Mouse (Mus musculus): Measurements from ENCODE around the gene Cyth4. TPM values are rescaled to one million over a fixed set of nuclear protein-coding genes. Genes with fewer than 3 reads are reported as not detected.
A peak's percentile ranks its signal among the peaks of the same experiment; 100 is the strongest.

The Cyth4 gene
- polyA plus RNA-seq, 1 experiment from 2014 or later, result 1.6 TPM

- H3K9me3 ChIP-seq (ENCODE audit: control insufficient read depth, low read length), result no peaks in the 10 kb centered on the region
- 7% methylated on average over 5 of the region's 5 CpGs for WGBS
- ATAC-seq (ENCODE audit: insufficient read depth, low FRiP score, low TSS enrichment), result no peak
- no peak overlapping the region for H3K4me3 ChIP-seq (ENCODE audit: low read depth, low read length)
- no peaks in the 10 kb centered on the region for H3K27me3 ChIP-seq (ENCODE audit: control insufficient read depth, insufficient read depth, low read length)
- H3K27ac ChIP-seq (ENCODE audit: low read depth, low read length), result no peak overlapping the region
- H3K4me1 ChIP-seq (ENCODE audit: control insufficient read depth, insufficient read depth, low read length), result no peaks in the 10 kb centered on the region
- H3K4me2 ChIP-seq (ENCODE audit: low read depth), result no peak overlapping the region
- no peak overlapping the region for H3K9ac ChIP-seq (ENCODE audit: low read length)
- no peaks in the 10 kb centered on the region for H3K36me3 ChIP-seq (ENCODE audit: control insufficient read depth, insufficient read depth, low read length)
- DNase-seq (ENCODE audit: low spot score), result peak; percentile 81
Observed at GRCm38 (mm10) chr15:78623426-78623825, 26.6 kb downstream of the Cyth4 start.

- no peaks in the 10 kb centered on the region for H3K4me1 ChIP-seq (ENCODE audit: control insufficient read depth, insufficient read depth, low read length)
- no peak overlapping the region for H3K27ac ChIP-seq (ENCODE audit: low read depth, low read length)
- no peak overlapping the region for H3K4me2 ChIP-seq (ENCODE audit: low read depth)
- H3K36me3 ChIP-seq (ENCODE audit: control insufficient read depth, insufficient read depth, low read length), result no peaks in the 10 kb centered on the region
- H3K9ac ChIP-seq (ENCODE audit: low read length), result no peak overlapping the region
- no peaks in the 10 kb centered on the region for H3K9me3 ChIP-seq (ENCODE audit: control insufficient read depth, low read length)
- no peaks in the 10 kb centered on the region for H3K27me3 ChIP-seq (ENCODE audit: control insufficient read depth, insufficient read depth, low read length)
- no peak overlapping the region for H3K4me3 ChIP-seq (ENCODE audit: low read depth, low read length)
- ATAC-seq (ENCODE audit: insufficient read depth, low FRiP score, low TSS enrichment) (no peak), DNase-seq (ENCODE audit: low spot score) (no peak)
- 53% methylated on average over 13 of the region's 13 CpGs for WGBS
Observed at GRCm38 (mm10) chr15:78624431-78624950, 27.6 kb downstream of the Cyth4 start.

DNA sequence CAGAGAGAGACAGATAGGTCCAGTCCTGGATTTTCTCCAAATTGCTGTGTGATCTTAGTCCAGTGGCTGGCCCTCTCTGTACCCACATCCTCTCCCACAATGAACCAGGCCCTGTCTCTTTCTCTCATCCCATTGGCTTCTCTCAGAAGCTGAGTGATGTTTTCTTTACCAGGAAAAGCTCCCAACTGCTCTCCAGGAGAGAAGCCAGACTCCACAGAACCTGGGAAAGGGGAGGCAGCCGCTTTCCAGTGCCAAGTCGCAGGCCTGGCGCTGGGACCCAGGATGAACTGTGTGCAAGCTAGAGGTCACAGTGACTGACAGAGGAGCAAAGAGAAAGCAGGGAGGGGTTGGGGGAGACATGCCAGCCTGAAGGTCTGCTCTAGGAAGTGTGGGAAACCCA lies 28.1 kb downstream of the Cyth4 start:
- Histone ChIP-seq H3K4me1 (ENCODE audit: control insufficient read depth, insufficient read depth, low read length) (no peaks in the 10 kb centered on the region), H3K9me3 (ENCODE audit: control insufficient read depth, low read length) (no peaks in the 10 kb centered on the region), H3K27ac (ENCODE audit: low read depth, low read length) (no peak overlapping the region), H3K27me3 (ENCODE audit: control insufficient read depth, insufficient read depth, low read length) (no peaks in the 10 kb centered on the region), H3K9ac (ENCODE audit: low read length) (no peak overlapping the region), H3K36me3 (ENCODE audit: control insufficient read depth, insufficient read depth, low read length) (no peaks in the 10 kb centered on the region), H3K4me3 (ENCODE audit: low read depth, low read length) (no peak overlapping the region), H3K4me2 (ENCODE audit: low read depth) (no peak overlapping the region)
- DNase-seq (ENCODE audit: low spot score), result no peak
- ATAC-seq (ENCODE audit: insufficient read depth, low FRiP score, low TSS enrichment), result no peak
- 86% methylated on average over 3 of the region's 3 CpGs for WGBS

DNA sequence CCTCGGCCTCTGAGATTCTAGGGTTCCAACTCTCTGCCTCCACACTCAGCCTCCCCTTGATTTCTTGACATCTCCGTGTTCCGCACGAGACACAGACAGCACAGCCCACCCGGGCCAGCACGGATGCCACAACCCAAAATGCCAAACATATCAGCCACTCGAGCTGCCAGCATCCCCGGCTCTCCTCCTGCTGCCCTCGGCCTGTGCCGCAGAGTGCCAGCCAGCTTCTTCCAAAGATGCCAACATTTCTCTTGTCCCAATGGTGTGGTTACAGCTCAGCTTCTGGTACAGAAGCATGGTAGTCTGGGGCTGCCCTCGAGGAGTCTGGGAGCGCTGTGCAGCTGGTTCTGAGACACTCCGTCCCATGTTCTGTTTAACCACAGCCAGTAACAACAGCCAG lies 29.4 kb downstream of the Cyth4 start:
- H3K9me3 ChIP-seq (ENCODE audit: control insufficient read depth, low read length), result no peaks in the 10 kb centered on the region
- H3K36me3 ChIP-seq (ENCODE audit: control insufficient read depth, insufficient read depth, low read length), result no peaks in the 10 kb centered on the region
- H3K27me3 ChIP-seq (ENCODE audit: control insufficient read depth, insufficient read depth, low read length), result no peaks in the 10 kb centered on the region
- ATAC-seq (ENCODE audit: insufficient read depth, low FRiP score, low TSS enrichment) (no peak), DNase-seq (ENCODE audit: low spot score) (no peak)
- no peak overlapping the region for H3K27ac ChIP-seq (ENCODE audit: low read depth, low read length)
- H3K4me2 ChIP-seq (ENCODE audit: low read depth), result no peak overlapping the region
- H3K9ac ChIP-seq (ENCODE audit: low read length), result no peak overlapping the region
- H3K4me1 ChIP-seq (ENCODE audit: control insufficient read depth, insufficient read depth, low read length), result 0 out of 2 replicates have a peak, but pooled peaks cover under 1% of the 10 kb centered on the region
- no peak overlapping the region for H3K4me3 ChIP-seq (ENCODE audit: low read depth, low read length)
- WGBS, result 90% methylated on average over 13 of the region's 13 CpGs

- no peaks in the 10 kb centered on the region for H3K27me3 ChIP-seq (ENCODE audit: control insufficient read depth, insufficient read depth, low read length)
- WGBS, result 79% methylated on average over 2 of the region's 2 CpGs
- H3K4me3 ChIP-seq (ENCODE audit: low read depth, low read length), result no peak overlapping the region
- DNase-seq (ENCODE audit: low spot score) (no peak), ATAC-seq (ENCODE audit: insufficient read depth, low FRiP score, low TSS enrichment) (no peak)
- H3K9me3 ChIP-seq (ENCODE audit: control insufficient read depth, low read length), result no peaks in the 10 kb centered on the region
- H3K4me1 ChIP-seq (ENCODE audit: control insufficient read depth, insufficient read depth, low read length), result peaks cover 17% of the 10 kb centered on the region
- H3K27ac ChIP-seq (ENCODE audit: low read depth, low read length), result no peak overlapping the region
- H3K36me3 ChIP-seq (ENCODE audit: control insufficient read depth, insufficient read depth, low read length), result no peaks in the 10 kb centered on the region
- H3K9ac ChIP-seq (ENCODE audit: low read length), result no peak overlapping the region
- no peak overlapping the region for H3K4me2 ChIP-seq (ENCODE audit: low read depth)
Observed at GRCm38 (mm10) chr15:78632387-78632786, 35.5 kb downstream of the Cyth4 start.

DNA sequence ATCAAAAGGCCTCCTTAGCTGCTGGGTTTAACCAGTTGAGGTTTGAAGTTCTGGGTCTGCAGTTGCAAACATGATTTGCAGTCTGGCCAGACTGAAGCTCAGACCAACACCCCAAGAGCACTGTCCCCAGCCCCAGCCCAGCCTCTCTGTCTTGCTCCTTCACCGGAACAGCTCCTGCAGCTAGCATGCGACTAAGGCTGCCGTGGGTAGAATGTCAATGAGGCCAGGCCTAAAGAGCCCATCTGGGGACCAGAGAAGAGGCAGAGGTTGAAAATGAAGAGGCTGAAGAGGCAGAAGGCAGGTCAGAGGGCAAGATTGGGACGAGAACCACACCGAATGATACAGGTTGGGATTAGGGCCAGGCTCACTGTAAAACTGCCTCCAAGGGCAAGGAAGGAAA lies 36.6 kb downstream of the Cyth4 start:
- Histone ChIP-seq H3K27ac (ENCODE audit: low read depth, low read length) (peak overlapping the region; percentile 34; the same call in 1 of the 2 replicates), H3K4me3 (ENCODE audit: low read depth, low read length) (no peak overlapping the region), H3K27me3 (ENCODE audit: control insufficient read depth, insufficient read depth, low read length) (no peaks in the 10 kb centered on the region), H3K4me2 (ENCODE audit: low read depth) (no peak overlapping the region), H3K9ac (ENCODE audit: low read length) (no peak overlapping the region), H3K9me3 (ENCODE audit: control insufficient read depth, low read length) (no peaks in the 10 kb centered on the region), H3K36me3 (ENCODE audit: control insufficient read depth, insufficient read depth, low read length) (no peaks in the 10 kb centered on the region), H3K4me1 (ENCODE audit: control insufficient read depth, insufficient read depth, low read length) (peaks cover 17% of the 10 kb centered on the region)
- no peak for ATAC-seq (ENCODE audit: insufficient read depth, low FRiP score, low TSS enrichment)
- 51% methylated on average over 5 of the region's 5 CpGs for WGBS
- peak; percentile 64 for DNase-seq (ENCODE audit: low spot score)

- Histone ChIP-seq H3K4me2 (ENCODE audit: low read depth) (no peak overlapping the region), H3K27me3 (ENCODE audit: control insufficient read depth, insufficient read depth, low read length) (no peaks in the 10 kb centered on the region), H3K4me1 (ENCODE audit: control insufficient read depth, insufficient read depth, low read length) (peaks cover 17% of the 10 kb centered on the region), H3K27ac (ENCODE audit: low read depth, low read length) (no peak overlapping the region), H3K4me3 (ENCODE audit: low read depth, low read length) (no peak overlapping the region), H3K9me3 (ENCODE audit: control insufficient read depth, low read length) (no peaks in the 10 kb centered on the region), H3K36me3 (ENCODE audit: control insufficient read depth, insufficient read depth, low read length) (no peaks in the 10 kb centered on the region), H3K9ac (ENCODE audit: low read length) (no peak overlapping the region)
- ATAC-seq (ENCODE audit: insufficient read depth, low FRiP score, low TSS enrichment) (peak; percentile 71), DNase-seq (ENCODE audit: low spot score) (peak; percentile 80)
- WGBS, result 30% methylated on average over 10 of the region's 10 CpGs
Observed at GRCm38 (mm10) chr15:78634095-78634737, 37.4 kb downstream of the Cyth4 start.

DNA sequence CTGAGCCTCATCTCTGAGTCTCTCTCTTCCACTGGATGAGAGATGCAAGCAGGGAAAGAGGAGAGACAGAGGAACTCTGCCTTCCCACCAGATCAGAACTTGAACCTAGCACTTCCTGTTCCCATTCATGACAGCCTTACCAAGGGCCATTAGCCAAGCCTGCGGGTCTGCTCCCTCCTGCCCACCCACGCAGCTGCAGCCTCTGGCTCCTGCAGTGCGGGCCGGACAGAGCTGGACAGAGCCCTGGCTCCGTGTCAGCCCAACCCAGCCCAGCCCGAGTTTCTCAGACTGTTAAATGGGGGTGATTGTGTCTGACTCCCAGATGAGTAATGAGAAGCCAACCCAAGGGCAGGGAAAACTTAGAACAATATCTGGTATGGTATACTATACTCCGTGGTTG lies 38.4 kb downstream of the Cyth4 start:
- Histone ChIP-seq H3K9me3 (ENCODE audit: control insufficient read depth, low read length) (no peaks in the 10 kb centered on the region), H3K27ac (ENCODE audit: low read depth, low read length) (no peak overlapping the region), H3K4me1 (ENCODE audit: control insufficient read depth, insufficient read depth, low read length) (peaks cover 17% of the 10 kb centered on the region), H3K4me3 (ENCODE audit: low read depth, low read length) (no peak overlapping the region), H3K27me3 (ENCODE audit: control insufficient read depth, insufficient read depth, low read length) (no peaks in the 10 kb centered on the region), H3K36me3 (ENCODE audit: control insufficient read depth, insufficient read depth, low read length) (no peaks in the 10 kb centered on the region), H3K9ac (ENCODE audit: low read length) (no peak overlapping the region), H3K4me2 (ENCODE audit: low read depth) (no peak overlapping the region)
- DNase-seq (ENCODE audit: low spot score), result no peak
- no peak for ATAC-seq (ENCODE audit: insufficient read depth, low FRiP score, low TSS enrichment)
- WGBS, result 52% methylated on average over 7 of the region's 7 CpGs

DNA sequence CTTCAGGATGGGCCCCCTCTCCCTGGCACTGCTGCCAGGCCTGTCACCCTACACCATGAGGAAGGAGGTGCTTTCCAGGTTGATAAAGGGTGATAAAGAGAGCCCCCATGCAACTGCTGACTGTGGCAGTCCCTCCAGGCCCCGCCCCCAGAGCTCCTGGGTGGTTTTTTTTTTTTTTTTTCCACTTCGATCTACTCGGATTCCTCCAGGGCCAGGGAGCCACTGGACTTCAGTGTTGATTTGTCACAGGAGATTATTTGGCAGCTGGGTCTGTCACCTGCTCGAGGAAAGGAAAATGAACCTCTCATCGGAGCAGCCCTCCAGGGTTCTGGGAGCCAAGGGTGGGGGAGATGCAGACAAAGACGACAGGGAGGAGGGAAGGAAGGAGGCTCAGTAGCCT lies 46.8 kb downstream of the Cyth4 start:
- no peak overlapping the region for H3K4me3 ChIP-seq (ENCODE audit: low read depth, low read length)
- no peaks in the 10 kb centered on the region for H3K9me3 ChIP-seq (ENCODE audit: control insufficient read depth, low read length)
- H3K27me3 ChIP-seq (ENCODE audit: control insufficient read depth, insufficient read depth, low read length), result no peaks in the 10 kb centered on the region
- no peaks in the 10 kb centered on the region for H3K36me3 ChIP-seq (ENCODE audit: control insufficient read depth, insufficient read depth, low read length)
- H3K4me2 ChIP-seq (ENCODE audit: low read depth), result no peak overlapping the region
- H3K9ac ChIP-seq (ENCODE audit: low read length), result no peak overlapping the region
- 21% methylated on average over 6 of the region's 6 CpGs for WGBS
- H3K27ac ChIP-seq (ENCODE audit: low read depth, low read length), result no peak overlapping the region
- no peak for DNase-seq (ENCODE audit: low spot score)
- no peaks in the 10 kb centered on the region for H3K4me1 ChIP-seq (ENCODE audit: control insufficient read depth, insufficient read depth, low read length)
- no peak for ATAC-seq (ENCODE audit: insufficient read depth, low FRiP score, low TSS enrichment)

Measured in neural tube, embryonic 11.5 days (tissue).